Mouse (Mus musculus) intestine, postnatal 0 days (tissue): ENCODE measurements around the gene 4930583I09Rik. TPM values are rescaled to one million over a fixed set of nuclear protein-coding genes. Genes with fewer than 3 reads are reported as not detected.

ENCODE experiments used
- ATAC-seq: fragments of 200-750 bp; cut with Nextera tagmentation; 2 replicates; pipeline ENCODE4 v1.8.0; 2017; ENCODE audit warnings: mild to moderate bottlenecking, moderate TSS enrichment, moderate library complexity
- H3K27ac ChIP-seq: fragments of 300-500 bp; sonication (generic); 2 replicates; pipeline ENCODE4 v1.5.1; 2014; ENCODE audit warnings: mild to moderate bottlenecking, low read depth, low read length, moderate library complexity
- H3K27me3 ChIP-seq: fragments of 300-500 bp; sonication (generic); replicated peaks from 2 replicates; pipeline ENCODE4 v1.6.1; 2014; ENCODE audit warnings: low read length, mixed read lengths; ENCODE audit not compliant: control insufficient read depth, insufficient read depth
- H3K36me3 ChIP-seq: fragments of 300-500 bp; sonication (generic); 2 replicates; pipeline ENCODE4 v1.6.1; 2014; ENCODE audit warnings: mild to moderate bottlenecking, moderate library complexity; ENCODE audit not compliant: control insufficient read depth, insufficient read depth
- H3K4me1 ChIP-seq: fragments of 300-500 bp; sonication (generic); replicated peaks from 2 replicates; pipeline ENCODE4 v1.6.1; 2014; ENCODE audit warnings: antibody characterized with exemption, low read length, mixed read lengths; ENCODE audit not compliant: control insufficient read depth, insufficient read depth
- H3K4me2 ChIP-seq: fragments of 300-500 bp; sonication (generic); replicated peaks from 2 replicates; pipeline ENCODE4 v1.6.1; 2014; ENCODE audit warnings: low read depth, mild to moderate bottlenecking, moderate library complexity
- H3K4me3 ChIP-seq: fragments of 300-500 bp; sonication (generic); 2 replicates; pipeline ENCODE4 v1.5.1; 2014; ENCODE audit warnings: low read depth, low read length
- H3K9ac ChIP-seq: fragments of 300-500 bp; sonication (generic); 2 replicates; pipeline ENCODE4 v1.6.1; 2014; ENCODE audit warnings: mild to moderate bottlenecking, low read depth, low read length
- H3K9me3 ChIP-seq: fragments of 300-500 bp; sonication (generic); 2 replicates; pipeline ENCODE4 v1.6.1; 2016; ENCODE audit warnings: mixed run types; ENCODE audit not compliant: control insufficient read depth
- CTCF ChIP-seq: sonication (generic); IDR thresholded peaks from 2 replicates; pipeline ENCODE4 v1.5.1; 2016; ENCODE audit warnings: low read depth, mild to moderate bottlenecking, control low read depth, antibody characterized with exemption, moderate library complexity
- WGBS: fragments of 180-500 bp; shearing (Covaris S2); extraction: QIAGEN DNeasy Blood & Tissue Kit; methylation state at CpG from one replicate; pipeline ENCODE4 v1.1.7; 2014; 5-methylcytosine and 5-hydroxymethylcytosine counted together
- polyA plus RNA-seq: library from polyadenylated mRNA; unstranded; fragments of >200 nt; fragmentation: Nextera tagmentation; extraction: Ambion mirVana; gene quantifications from 2 replicates; pipeline ENCODE4 v1.2.1, GENCODE M21; 2015

4930583I09Rik gene
- polyA plus RNA-seq, 1 experiment from 2014 or later: not detected

- Histone ChIP-seq H3K4me1 (no peaks in the 10 kb centered on the region), H3K4me2 (no peak overlapping the region), H3K9ac (no peak overlapping the region), H3K27me3 (no peaks in the 10 kb centered on the region), H3K27ac (no peak overlapping the region), H3K36me3 (no peaks in the 10 kb centered on the region), H3K4me3 (no peak overlapping the region), H3K9me3 (no peaks in the 10 kb centered on the region)
- TF ChIP-seq CTCF: no peak
- 74% methylated on average over 13 of the region's 13 CpGs for WGBS
- no peak for ATAC-seq
Observed at GRCm38 (mm10) chr17:64804375-64805124, 31.3 kb downstream of the 4930583I09Rik start.

- Histone ChIP-seq H3K36me3 (no peaks in the 10 kb centered on the region), H3K9me3 (no peaks in the 10 kb centered on the region)
Observed at GRCm38 (mm10) chr17:64802956-64803275, 33.0 kb downstream of the 4930583I09Rik start.

DNA sequence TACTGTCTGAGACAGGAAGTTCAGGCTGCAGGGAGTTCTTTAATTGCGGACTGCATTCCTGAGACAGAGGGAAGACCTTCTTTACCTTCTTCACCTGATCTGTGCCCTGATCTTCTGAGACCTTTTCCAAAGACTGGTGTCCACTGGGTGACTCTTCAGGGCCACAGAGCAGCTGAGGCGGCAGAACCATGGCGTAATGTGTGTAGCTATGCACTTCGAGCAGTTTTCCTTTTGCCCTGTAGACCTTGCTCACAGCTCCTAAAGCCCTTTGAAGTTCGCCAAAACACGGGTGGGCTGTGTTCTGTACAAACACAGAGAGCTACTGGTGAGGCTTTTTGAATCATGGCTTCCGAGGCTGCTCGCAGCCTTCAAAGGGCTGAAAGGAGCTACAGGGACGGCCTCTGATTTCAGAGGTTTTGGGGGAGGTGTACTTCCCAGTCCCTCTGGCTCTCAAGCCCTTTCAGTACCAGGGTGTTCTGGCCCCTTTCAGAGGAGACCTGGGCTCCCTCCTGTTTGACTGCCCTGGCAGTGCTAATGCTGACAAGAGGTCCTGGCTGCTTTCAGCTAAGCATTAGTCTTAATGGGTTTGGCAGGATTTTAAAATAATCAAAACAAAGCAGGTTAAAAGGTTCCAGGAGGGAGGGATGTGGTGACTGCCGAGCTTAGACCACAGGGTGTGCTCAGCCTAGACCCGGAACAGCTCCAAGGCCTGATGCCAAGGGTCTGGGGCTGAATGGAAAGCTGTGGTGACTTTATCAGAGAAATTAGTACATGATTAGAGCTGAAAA, 33.5 kb downstream of the 4930583I09Rik start:
- Histone ChIP-seq H3K9ac (no peak overlapping the region), H3K4me3 (no peak overlapping the region), H3K36me3 (no peaks in the 10 kb centered on the region), H3K9me3 (no peaks in the 10 kb centered on the region), H3K4me2 (no peak overlapping the region), H3K4me1 (no peaks in the 10 kb centered on the region), H3K27ac (no peak overlapping the region), H3K27me3 (no peaks in the 10 kb centered on the region)
- WGBS: 52% methylated on average over 11 of the region's 11 CpGs
- ATAC-seq: no peak
- no peak for TF ChIP-seq CTCF

More at GRCm38 (mm10) chr17:64802956-64803275, 33.0 kb downstream of the 4930583I09Rik start:
- H3K27me3 ChIP-seq: no peaks in the 10 kb centered on the region
- no peak overlapping the region for H3K9ac ChIP-seq
- H3K4me1 ChIP-seq: no peaks in the 10 kb centered on the region
- no peak overlapping the region for H3K27ac ChIP-seq
- ATAC-seq: no peak
- H3K4me2 ChIP-seq: no peak overlapping the region
- no peak for TF ChIP-seq CTCF
- 76% methylated on average over 7 of the region's 7 CpGs for WGBS
- no peak overlapping the region for H3K4me3 ChIP-seq

DNA sequence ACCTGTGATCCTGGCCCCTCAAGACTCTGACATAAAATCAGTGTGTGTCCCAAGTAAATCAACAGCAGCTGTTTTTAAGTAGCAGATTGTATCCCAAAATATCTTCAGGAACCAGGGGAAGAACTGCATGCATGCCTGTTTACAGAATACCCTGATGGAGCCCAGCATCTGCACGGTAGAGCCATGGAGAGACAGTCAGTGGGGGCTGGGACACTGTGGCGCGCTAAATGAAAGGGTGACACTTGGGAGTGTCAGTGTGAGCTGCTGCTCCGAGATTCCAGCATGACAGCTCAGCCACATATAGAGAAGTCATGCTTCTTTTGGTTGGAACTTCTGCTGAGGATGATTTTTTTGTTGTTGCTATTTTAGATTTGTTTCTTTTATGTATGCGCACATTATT, 43.2 kb downstream of the 4930583I09Rik start:
- Histone ChIP-seq H3K27ac (no peak overlapping the region), H3K36me3 (no peaks in the 10 kb centered on the region), H3K9ac (no peak overlapping the region), H3K4me2 (no peak overlapping the region), H3K9me3 (no peaks in the 10 kb centered on the region), H3K27me3 (no peaks in the 10 kb centered on the region), H3K4me3 (no peak overlapping the region), H3K4me1 (no peaks in the 10 kb centered on the region)
- no peak for ATAC-seq
- TF ChIP-seq CTCF: no peak
- 70% methylated on average over 5 of the region's 5 CpGs for WGBS

GRCm38 (mm10) chr17:64792076-64792475, 43.8 kb downstream of the 4930583I09Rik start:
- WGBS: 91% methylated on average over 3 of the region's 3 CpGs
- no peaks in the 10 kb centered on the region for H3K36me3 ChIP-seq
- no peaks in the 10 kb centered on the region for H3K9me3 ChIP-seq
- ATAC-seq: no peak
- H3K9ac ChIP-seq: no peak overlapping the region
- H3K4me1 ChIP-seq: no peaks in the 10 kb centered on the region
- no peak overlapping the region for H3K4me3 ChIP-seq
- no peaks in the 10 kb centered on the region for H3K27me3 ChIP-seq
- no peak for TF ChIP-seq CTCF
- no peak overlapping the region for H3K27ac ChIP-seq
- H3K4me2 ChIP-seq: no peak overlapping the region

GRCm38 (mm10) chr17:64789175-64789574, 46.7 kb downstream of the 4930583I09Rik start:
- WGBS: 49% methylated on average over 3 of the region's 3 CpGs
- no peaks in the 10 kb centered on the region for H3K4me1 ChIP-seq

More at GRCm38 (mm10) chr17:64789175-64789574, 46.7 kb downstream of the 4930583I09Rik start:
- Histone ChIP-seq H3K9me3 (no peaks in the 10 kb centered on the region), H3K9ac (no peak overlapping the region), H3K36me3 (no peaks in the 10 kb centered on the region), H3K27me3 (no peaks in the 10 kb centered on the region), H3K27ac (no peak overlapping the region), H3K4me2 (no peak overlapping the region), H3K4me3 (no peak overlapping the region)
- no peak for TF ChIP-seq CTCF
- ATAC-seq: no peak
